Mouse (Mus musculus): Measurements from ENCODE around the gene S100a5. TPM values are rescaled to one million over a fixed set of nuclear protein-coding genes. Genes with fewer than 3 reads are reported as not detected.

The S100a5 gene
- polyA plus RNA-seq, 1 experiment from 2014 or later, result 1.4 TPM

DNA sequence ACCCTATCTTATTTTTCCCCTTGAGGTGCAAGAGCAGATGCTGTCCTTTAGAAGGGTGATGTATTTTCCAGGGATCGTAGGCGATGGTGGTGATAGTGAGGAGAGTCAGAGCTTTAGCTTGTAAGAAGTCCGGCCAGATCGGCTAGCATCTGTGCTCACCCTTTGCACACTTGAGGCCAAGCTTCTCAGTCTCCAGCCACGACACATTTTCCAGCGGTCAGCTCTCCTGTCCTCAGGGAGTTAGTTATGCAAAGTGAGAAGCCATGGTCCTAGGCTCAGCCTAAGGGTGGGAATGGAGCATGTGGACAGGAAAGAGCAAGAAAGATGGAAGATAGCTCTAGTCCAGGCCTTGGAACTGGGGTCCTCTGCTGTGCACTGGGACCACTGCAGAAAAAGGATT lies 11.5 kb upstream of the S100a5 start:
- Histone ChIP-seq H3K27ac (no peak overlapping the region), H3K27me3 (ENCODE audit: insufficient read depth, low read length) (no peaks in the 10 kb centered on the region), H3K4me1 (replicated peaks; ENCODE audit: insufficient read depth, low read length) (no peaks in the 10 kb centered on the region), H3K9me3 (replicated peaks; ENCODE audit: low read length) (no peaks in the 10 kb centered on the region), H3K4me3 (replicated peaks; ENCODE audit: low read depth, low read length) (no peak overlapping the region), H3K9ac (ENCODE audit: low read depth, low read length) (no peak overlapping the region), H3K4me2 (ENCODE audit: low read length) (no peak overlapping the region), H3K36me3 (ENCODE audit: insufficient read depth, low read length) (no peaks in the 10 kb centered on the region)
- no peak for DNase-seq (ENCODE audit: low spot score)
- WGBS, result 79% methylated on average over 6 of the region's 6 CpGs
- no peak for TF ChIP-seq CTCF (IDR thresholded peaks at IDR 0.05; ENCODE audit: low read depth)
- ATAC-seq (replicated peaks; ENCODE audit: low FRiP score, low read depth), result no peak

DNA sequence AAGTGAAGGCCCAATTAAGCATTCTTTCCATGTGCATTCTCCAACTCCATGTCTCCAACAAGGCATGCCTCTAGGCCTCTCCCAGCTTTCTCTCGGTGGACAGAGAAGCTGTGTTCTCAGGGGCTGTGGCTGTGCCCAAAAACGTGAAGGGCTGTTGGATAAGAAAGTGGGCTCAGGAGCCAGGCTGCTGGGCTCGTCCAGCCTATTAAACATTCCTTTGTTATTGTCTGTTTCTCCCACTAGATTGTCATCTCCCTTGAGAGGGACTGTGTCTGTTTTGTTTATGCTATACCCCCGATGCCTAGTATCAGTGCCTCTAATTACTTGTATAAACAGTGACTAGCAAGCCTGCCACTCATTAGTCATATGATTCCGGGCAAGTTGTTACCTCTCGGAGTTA lies 10.6 kb upstream of the S100a5 start:
- Histone ChIP-seq H3K36me3 (ENCODE audit: insufficient read depth, low read length) (no peaks in the 10 kb centered on the region), H3K4me2 (ENCODE audit: low read length) (no peak overlapping the region), H3K4me1 (replicated peaks; ENCODE audit: insufficient read depth, low read length) (no peaks in the 10 kb centered on the region), H3K4me3 (replicated peaks; ENCODE audit: low read depth, low read length) (no peak overlapping the region), H3K9me3 (replicated peaks; ENCODE audit: low read length) (no peaks in the 10 kb centered on the region), H3K27ac (no peak overlapping the region), H3K9ac (ENCODE audit: low read depth, low read length) (no peak overlapping the region), H3K27me3 (ENCODE audit: insufficient read depth, low read length) (no peaks in the 10 kb centered on the region)
- ATAC-seq (replicated peaks; ENCODE audit: low FRiP score, low read depth), result no peak
- DNase-seq (ENCODE audit: low spot score), result no peak
- 39% methylated on average over 6 of the region's 6 CpGs for WGBS
- TF ChIP-seq CTCF (IDR thresholded peaks at IDR 0.05; ENCODE audit: low read depth), result no peak

DNA sequence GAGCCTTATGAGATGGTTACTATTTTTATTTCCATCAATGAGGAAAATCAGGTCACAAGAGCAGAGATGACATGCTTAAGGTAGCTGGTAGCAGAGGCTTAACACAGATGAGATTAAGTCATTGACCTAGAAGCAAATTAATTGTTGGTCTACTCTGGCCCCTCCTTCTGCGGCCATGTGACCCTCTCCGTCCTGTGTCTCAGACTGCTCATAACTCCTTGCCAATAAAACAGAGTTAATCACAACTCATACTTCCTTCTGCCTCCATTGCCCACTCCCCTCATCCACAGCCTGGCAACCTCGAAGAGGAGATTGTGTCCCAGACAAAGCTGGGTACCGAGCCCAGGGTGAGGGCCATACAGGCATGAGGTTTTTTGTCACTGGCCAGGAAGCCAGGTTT lies 10.1 kb upstream of the S100a5 start:
- Histone ChIP-seq H3K4me2 (ENCODE audit: low read length) (no peak overlapping the region), H3K4me3 (replicated peaks; ENCODE audit: low read depth, low read length) (no peak overlapping the region), H3K27me3 (ENCODE audit: insufficient read depth, low read length) (no peaks in the 10 kb centered on the region), H3K36me3 (ENCODE audit: insufficient read depth, low read length) (no peaks in the 10 kb centered on the region), H3K9me3 (replicated peaks; ENCODE audit: low read length) (no peaks in the 10 kb centered on the region), H3K9ac (ENCODE audit: low read depth, low read length) (no peak overlapping the region), H3K4me1 (replicated peaks; ENCODE audit: insufficient read depth, low read length) (no peaks in the 10 kb centered on the region), H3K27ac (no peak overlapping the region)
- ATAC-seq (replicated peaks; ENCODE audit: low FRiP score, low read depth), result no peak; the same call in 1 of the 2 replicates
- TF ChIP-seq CTCF (IDR thresholded peaks at IDR 0.05; ENCODE audit: low read depth), result no peak
- no peak for DNase-seq (ENCODE audit: low spot score)
- 77% methylated on average over 4 of the region's 4 CpGs for WGBS

DNA sequence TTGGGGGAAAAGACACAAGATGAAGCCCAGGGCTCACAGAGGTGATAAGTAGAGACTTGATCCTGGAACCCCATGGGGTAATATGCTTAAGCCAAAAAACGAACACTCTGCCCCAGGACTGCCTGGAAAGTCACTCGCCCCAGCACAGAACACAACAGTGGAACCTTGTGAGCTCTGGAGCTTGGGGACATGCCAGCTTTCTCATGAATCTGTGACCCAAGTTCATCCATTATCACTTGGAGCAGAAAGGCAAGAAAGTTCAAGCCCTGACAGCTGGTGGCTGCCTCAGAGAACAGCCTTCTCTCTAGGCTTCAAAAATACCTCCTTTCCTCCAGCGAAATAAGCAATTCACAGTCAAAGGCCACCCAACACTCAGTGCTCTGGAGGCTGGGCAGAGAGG lies 8.9 kb upstream of the S100a5 start:
- Histone ChIP-seq H3K4me2 (ENCODE audit: low read length) (no peak overlapping the region), H3K27me3 (ENCODE audit: insufficient read depth, low read length) (no peaks in the 10 kb centered on the region), H3K4me3 (replicated peaks; ENCODE audit: low read depth, low read length) (no peak overlapping the region), H3K9ac (ENCODE audit: low read depth, low read length) (no peak overlapping the region), H3K9me3 (replicated peaks; ENCODE audit: low read length) (no peaks in the 10 kb centered on the region), H3K4me1 (replicated peaks; ENCODE audit: insufficient read depth, low read length) (no peaks in the 10 kb centered on the region), H3K27ac (no peak overlapping the region), H3K36me3 (ENCODE audit: insufficient read depth, low read length) (no peaks in the 10 kb centered on the region)
- TF ChIP-seq CTCF (IDR thresholded peaks at IDR 0.05; ENCODE audit: low read depth), result no peak
- ATAC-seq (replicated peaks; ENCODE audit: low FRiP score, low read depth) (no peak), DNase-seq (ENCODE audit: low spot score) (no peak)
- WGBS, result 74% methylated on average over 3 of the region's 3 CpGs

DNA sequence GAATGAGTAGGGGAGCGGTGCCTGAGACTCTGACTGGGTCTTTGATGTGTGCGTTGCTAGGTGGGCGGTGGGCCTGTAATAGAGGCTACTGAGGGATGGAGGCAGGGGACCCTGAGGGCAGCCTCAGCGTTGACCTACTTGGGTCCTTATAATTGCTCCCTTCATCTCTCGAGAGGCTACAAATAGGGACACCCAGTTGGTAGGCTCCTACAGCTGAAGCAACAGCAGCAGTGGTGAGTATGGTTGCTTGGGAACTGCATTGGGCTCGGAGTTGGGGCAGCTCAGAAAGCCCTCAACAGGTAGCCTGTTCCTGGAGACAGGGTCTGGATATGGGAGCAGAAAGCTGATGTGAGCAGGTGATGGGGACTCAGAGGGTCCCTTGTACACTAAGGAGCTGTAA lies 8.3 kb upstream of the S100a5 start:
- 75% methylated on average over 6 of the region's 6 CpGs for WGBS
- Histone ChIP-seq H3K4me2 (ENCODE audit: low read length) (no peak overlapping the region), H3K4me3 (replicated peaks; ENCODE audit: low read depth, low read length) (no peak overlapping the region), H3K36me3 (ENCODE audit: insufficient read depth, low read length) (no peaks in the 10 kb centered on the region), H3K27me3 (ENCODE audit: insufficient read depth, low read length) (no peaks in the 10 kb centered on the region), H3K4me1 (replicated peaks; ENCODE audit: insufficient read depth, low read length) (peaks cover 3% of the 10 kb centered on the region; the same call in 1 of the 2 replicates), H3K9me3 (replicated peaks; ENCODE audit: low read length) (no peaks in the 10 kb centered on the region), H3K9ac (ENCODE audit: low read depth, low read length) (no peak overlapping the region), H3K27ac (no peak overlapping the region)
- DNase-seq (ENCODE audit: low spot score) (no peak), ATAC-seq (replicated peaks; ENCODE audit: low FRiP score, low read depth) (no peak)
- no peak for TF ChIP-seq CTCF (IDR thresholded peaks at IDR 0.05; ENCODE audit: low read depth)

DNA sequence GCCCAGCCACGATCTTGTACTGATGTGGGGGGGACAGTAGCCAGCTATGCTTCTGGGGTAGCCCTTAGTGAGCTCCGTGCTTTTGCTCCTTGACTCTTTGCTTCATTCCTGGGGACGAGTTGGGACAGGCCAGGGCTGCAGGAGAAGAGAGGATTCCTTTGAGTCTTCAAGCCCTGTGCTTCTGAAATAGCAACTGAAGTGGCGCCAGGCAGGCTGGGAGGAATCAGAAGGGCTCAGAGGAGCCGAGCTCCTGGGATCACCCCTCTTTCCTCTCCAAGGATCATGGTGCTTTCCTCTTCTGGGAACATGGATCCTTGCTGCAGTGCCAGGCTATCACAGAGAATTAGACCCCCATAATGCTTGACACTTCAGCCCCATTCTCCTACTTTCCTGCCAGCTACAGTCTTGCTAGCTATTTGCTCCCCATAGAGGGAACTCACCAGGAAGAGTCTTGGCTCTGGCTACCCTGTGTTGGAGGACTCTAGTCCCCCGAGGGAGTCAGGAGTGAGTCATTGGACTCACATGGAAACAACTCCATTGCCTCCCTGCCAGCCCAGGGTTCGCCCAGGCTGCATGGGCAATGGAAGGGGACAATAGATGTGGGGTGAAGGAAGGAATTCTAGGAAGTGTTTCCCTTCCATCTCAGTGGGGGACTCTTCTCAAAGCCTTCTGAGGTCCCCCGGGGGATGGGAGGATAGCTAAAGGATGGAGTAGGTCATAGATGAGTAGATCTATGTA lies 7.7 kb upstream of the S100a5 start:
- Histone ChIP-seq H3K27ac (no peak overlapping the region), H3K36me3 (ENCODE audit: insufficient read depth, low read length) (no peaks in the 10 kb centered on the region), H3K27me3 (ENCODE audit: insufficient read depth, low read length) (no peaks in the 10 kb centered on the region), H3K4me2 (ENCODE audit: low read length) (no peak overlapping the region), H3K4me1 (replicated peaks; ENCODE audit: insufficient read depth, low read length) (peaks cover 3% of the 10 kb centered on the region; the same call in 1 of the 2 replicates), H3K9me3 (replicated peaks; ENCODE audit: low read length) (no peaks in the 10 kb centered on the region), H3K9ac (ENCODE audit: low read depth, low read length) (no peak overlapping the region), H3K4me3 (replicated peaks; ENCODE audit: low read depth, low read length) (no peak overlapping the region)
- DNase-seq (ENCODE audit: low spot score) (no peak), ATAC-seq (replicated peaks; ENCODE audit: low FRiP score, low read depth) (no peak)
- 81% methylated on average over 8 of the region's 8 CpGs for WGBS
- TF ChIP-seq CTCF (IDR thresholded peaks at IDR 0.05; ENCODE audit: low read depth), result no peak

All from kidney, postnatal 0 days (tissue).